Mouse (Mus musculus) ES-E14 (cell line): ENCODE measurements around the gene Cfap61. TPM values are rescaled to one million over a fixed set of nuclear protein-coding genes. Genes with fewer than 3 reads are reported as not detected.

Source experiments
- DNase-seq: peaks from one replicate; pipeline ENCODE4 v3.0.0-alpha.2; 2013; ENCODE audit warnings: low read depth, low spot score
- H3K27ac ChIP-seq: 2 replicates; pipeline ENCODE4 v1.5.1; 2012; ENCODE audit warnings: low read depth, mild to moderate bottlenecking, low read length, moderate library complexity, mixed read lengths; ENCODE audit not compliant: poor library complexity, insufficient read depth, severe bottlenecking
- H3K36me3 ChIP-seq: 2 replicates; pipeline ENCODE4 v1.6.1; 2012; ENCODE audit warnings: mild to moderate bottlenecking, low read length, moderate library complexity, mixed read lengths; ENCODE audit not compliant: control insufficient read depth, poor library complexity, insufficient read depth, severe bottlenecking
- H3K4me1 ChIP-seq, 2 experiments: fragments of 150-350 bp in 1 of 2; sonication (generic) in 1 of 2; 2 replicates each; pipeline ENCODE4 v1.6.1; 2012; ENCODE audit warnings: low read length in 2 of 2, mild to moderate bottlenecking in 1 of 2, mixed read lengths in 1 of 2; ENCODE audit not compliant: control insufficient read depth in 2 of 2, insufficient read depth in 2 of 2, poor library complexity in 1 of 2
- H3K4me3 ChIP-seq, 2 experiments: fragments of 150-350 bp in 1 of 2; sonication (generic) in 1 of 2; 2 replicates each; pipeline ENCODE4 v1.5.1; 2012; ENCODE audit warnings: low read length in 2 of 2, low read depth in 1 of 2, mild to moderate bottlenecking in 1 of 2, mixed read lengths in 1 of 2; ENCODE audit not compliant: insufficient read depth in 1 of 2, poor library complexity in 1 of 2, severe bottlenecking in 1 of 2
- H3K9ac ChIP-seq: 2 replicates; pipeline ENCODE4 v1.6.1; 2012; ENCODE audit warnings: low read depth, mild to moderate bottlenecking, low read length, mixed read lengths; ENCODE audit not compliant: poor library complexity, insufficient read depth, severe bottlenecking
- H3K9me3 ChIP-seq: fragments of 150-350 bp; sonication (generic); 2 replicates; pipeline ENCODE4 v1.6.1; 2012; ENCODE audit warnings: low read depth, mild to moderate bottlenecking, low read length; ENCODE audit not compliant: control insufficient read depth, insufficient read depth
- CHD2 ChIP-seq: IDR thresholded peaks from 2 replicates; pipeline ENCODE4 v1.6.1; 2014; ENCODE audit warnings: mild to moderate bottlenecking, low read depth, low read length, inconsistent platforms
- HCFC1 ChIP-seq: IDR thresholded peaks from 2 replicates; pipeline ENCODE4 v1.6.1; 2012; ENCODE audit warnings: low read length, inconsistent platforms, borderline replicate concordance; ENCODE audit not compliant: insufficient read depth
- MAFK ChIP-seq: IDR thresholded peaks from 2 replicates; pipeline ENCODE4 v1.6.1; 2014; ENCODE audit warnings: mild to moderate bottlenecking, low read depth, low read length, inconsistent platforms; ENCODE audit not compliant: insufficient read depth
- ZC3H11A ChIP-seq: IDR thresholded peaks from 2 replicates; pipeline ENCODE4 v1.6.1; 2012; ENCODE audit warnings: low read depth, mild to moderate bottlenecking, inconsistent platforms, low read length, borderline replicate concordance
- ZNF384 ChIP-seq: IDR thresholded peaks from 2 replicates; pipeline ENCODE4 v1.6.1; 2012; ENCODE audit warnings: low read depth, low read length, inconsistent platforms
- in situ Hi-C, 2 experiments: fragments of 600-800 bp; cut with MboI; formaldehyde crosslinking; loops; one replicate each; pipeline ENCODE4 v1.15.1; 2025; ENCODE audit warnings: low sequenced_read_pairs in 2 of 2, inconsistent platforms in 1 of 2; ENCODE audit not compliant: unreplicated experiment in 2 of 2
- total RNA-seq: library from RNA; depleted of rRNA; stranded (reverse); fragments of 300-350 nt; gene quantifications from 2 replicates; pipeline ENCODE4 v1.2.3, GENCODE M21; 2012

Cfap61 gene
- total RNA-seq, 1 experiment, result 0.45 TPM

DNA sequence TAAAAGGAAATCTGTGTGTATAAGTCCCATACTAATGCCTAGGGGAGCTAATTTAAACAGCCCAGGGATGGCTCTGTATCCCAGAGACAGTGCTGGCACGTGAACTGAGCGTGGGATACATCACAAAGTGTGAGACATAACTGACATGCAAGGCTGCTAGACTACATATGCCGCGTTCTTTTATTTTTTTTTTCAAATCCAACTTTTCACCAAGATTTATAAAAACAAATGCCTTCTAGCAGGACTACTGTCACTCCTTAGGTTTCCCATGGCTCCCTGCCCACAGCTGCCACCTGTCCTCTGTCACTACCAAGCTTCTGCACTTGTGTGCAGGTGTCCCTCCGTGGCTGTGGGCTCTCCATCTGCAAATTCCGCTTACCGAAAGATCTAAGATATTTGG is 239.6 kb downstream of the Cfap61 start:
- TF ChIP-seq CHD2, result no peak
- TF ChIP-seq MAFK, result no peak
- no peak for TF ChIP-seq ZC3H11A
- no peak for TF ChIP-seq HCFC1
- no peak for TF ChIP-seq ZNF384
- H3K4me1 ChIP-seq, result no peaks in the 10 kb centered on the region
- H3K9me3 ChIP-seq, result no peaks in the 10 kb centered on the region
- in situ Hi-C loops, result no loop called here
- no peaks in the 10 kb centered on the region for H3K36me3 ChIP-seq
- no peak for DNase-seq
- no peak overlapping the region for H3K9ac ChIP-seq
- H3K4me3 ChIP-seq, result no peak overlapping the region
- no peak overlapping the region for H3K27ac ChIP-seq

DNA sequence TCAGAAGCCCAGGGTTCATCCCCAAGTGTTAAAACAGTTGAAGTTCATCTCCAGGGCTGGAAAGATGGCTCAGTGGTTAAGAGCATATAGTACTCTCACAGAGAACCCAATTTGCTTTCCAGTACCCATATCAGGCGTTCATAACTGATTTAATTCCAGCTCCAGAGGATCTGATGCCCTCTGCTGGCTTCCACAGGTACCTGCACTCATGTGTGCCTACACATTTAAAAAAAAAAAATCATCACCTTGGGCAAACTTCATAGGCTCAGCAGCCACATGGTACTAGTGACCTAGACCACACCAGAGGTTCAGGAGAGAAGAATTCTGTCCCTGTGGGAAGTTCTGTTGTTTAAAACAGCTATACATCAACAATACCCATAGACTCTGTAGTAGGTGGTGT is 244.1 kb downstream of the Cfap61 start:
- no peaks in the 10 kb centered on the region for H3K4me1 ChIP-seq
- no peak overlapping the region for H3K4me3 ChIP-seq
- no peak for DNase-seq
- peak; percentile 93 for TF ChIP-seq ZNF384
- TF ChIP-seq CHD2, result no peak
- TF ChIP-seq HCFC1, result no peak
- TF ChIP-seq ZC3H11A, result peak; percentile 19; the same call in 1 of the 2 replicates
- no peaks in the 10 kb centered on the region for H3K9me3 ChIP-seq
- H3K9ac ChIP-seq, result no peak overlapping the region
- in situ Hi-C loops, result no loop called here
- H3K36me3 ChIP-seq, result no peaks in the 10 kb centered on the region
- no peak overlapping the region for H3K27ac ChIP-seq

DNA sequence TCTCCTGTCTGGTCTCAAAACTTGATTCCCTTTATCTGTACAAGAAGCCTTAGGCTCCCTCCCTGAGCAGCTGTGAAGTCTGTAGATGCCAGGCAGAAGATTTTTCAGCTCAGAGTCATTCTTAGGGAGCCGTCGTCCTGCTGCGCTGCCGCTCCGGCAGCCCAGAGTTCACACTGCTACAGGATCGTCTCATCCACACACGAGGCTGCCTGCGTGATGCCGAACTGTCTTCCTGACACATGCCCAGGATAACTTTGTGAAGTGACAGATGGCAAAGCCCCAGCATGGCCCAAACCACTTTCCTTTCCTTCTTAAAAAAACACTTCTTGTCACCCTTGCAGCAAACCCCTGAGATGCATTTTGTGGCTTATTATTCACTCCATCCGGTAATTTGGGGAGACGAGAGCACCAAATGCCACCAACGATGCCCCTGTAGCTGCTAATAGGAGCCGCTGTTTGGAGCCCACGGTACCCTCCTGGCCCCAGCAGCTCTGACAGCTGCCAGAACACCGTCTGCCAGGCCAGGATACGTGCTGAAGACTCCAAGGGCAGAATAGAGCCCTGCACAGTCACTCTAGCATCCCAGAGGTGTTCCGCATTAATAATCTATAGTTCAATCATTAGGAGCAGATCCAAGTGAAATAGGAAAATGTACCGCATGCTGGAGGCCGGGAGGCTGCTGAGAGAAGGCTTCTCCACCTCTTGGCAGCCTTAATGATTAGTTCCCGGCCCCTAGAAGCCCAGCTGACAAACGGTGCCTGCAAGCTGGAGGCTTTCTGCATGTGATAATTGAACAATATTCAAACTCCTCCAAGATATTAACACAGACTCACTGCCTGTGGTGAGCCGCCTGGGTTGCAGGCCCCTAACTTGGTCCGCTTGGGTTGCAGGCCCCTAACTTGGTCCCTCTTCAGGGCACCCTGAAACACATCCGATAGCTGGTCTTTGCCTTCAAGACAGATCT is 249.5 kb downstream of the Cfap61 start:
- Histone ChIP-seq H3K4me1 (no peaks in the 10 kb centered on the region), H3K36me3 (no peaks in the 10 kb centered on the region), H3K9me3 (no peaks in the 10 kb centered on the region), H3K9ac (no peak overlapping the region), H3K4me3 (no peak overlapping the region), H3K27ac (no peak overlapping the region)
- in situ Hi-C loops, result no loop called here
- no peak for DNase-seq
- TF ChIP-seq MAFK (no peak), CHD2 (no peak), HCFC1 (no peak), ZNF384 (no peak), ZC3H11A (no peak)

DNA sequence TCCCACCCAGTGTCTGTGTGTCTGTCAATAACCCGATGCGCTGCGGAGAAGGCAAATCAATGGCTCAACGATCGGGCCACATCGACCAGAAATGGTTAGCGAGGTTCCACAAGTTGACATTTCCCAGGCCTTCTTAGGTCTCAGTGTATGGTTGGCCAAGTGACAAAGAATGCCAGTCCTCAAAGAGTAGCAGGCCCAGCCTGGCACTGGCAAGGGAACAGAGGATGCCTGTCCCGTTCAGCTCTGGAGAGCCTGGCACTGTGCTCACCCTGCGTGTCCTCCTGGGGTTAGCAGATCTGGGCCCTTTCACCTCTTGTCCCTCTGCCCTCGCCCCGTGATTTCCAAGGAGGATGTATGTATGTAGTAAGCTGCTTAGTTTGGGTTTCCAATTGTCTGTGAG is 261.5 kb downstream of the Cfap61 start:
- TF ChIP-seq HCFC1 (no peak), MAFK (no peak), ZC3H11A (no peak), CHD2 (no peak), ZNF384 (no peak)
- Histone ChIP-seq H3K27ac (no peak overlapping the region), H3K4me1 (no peaks in the 10 kb centered on the region), H3K9me3 (no peaks in the 10 kb centered on the region), H3K9ac (no peak overlapping the region), H3K4me3 (no peak overlapping the region), H3K36me3 (no peaks in the 10 kb centered on the region)
- in situ Hi-C loops, result no loop called here
- no peak for DNase-seq

DNA sequence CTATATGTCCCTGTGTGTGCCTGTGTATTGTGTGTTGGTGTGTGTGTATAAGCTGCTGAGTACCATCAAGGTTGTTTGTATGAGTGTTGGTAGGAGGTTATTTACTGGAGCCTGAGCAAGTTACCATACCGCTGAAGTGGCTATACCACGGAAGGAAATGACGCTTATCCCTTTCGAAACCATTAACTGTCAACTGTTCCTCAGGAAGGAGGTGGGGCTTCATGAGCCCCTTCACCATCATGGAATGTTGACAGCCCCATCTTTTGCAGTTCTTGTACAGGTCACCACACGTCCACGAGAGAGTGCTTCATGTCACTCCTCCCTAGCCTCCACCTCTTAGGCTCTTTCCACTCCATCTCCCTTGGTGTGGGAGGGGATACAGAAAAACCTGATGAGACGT is 263.4 kb downstream of the Cfap61 start:
- H3K4me3 ChIP-seq, result no peak overlapping the region
- no peak overlapping the region for H3K27ac ChIP-seq
- TF ChIP-seq ZC3H11A (no peak), MAFK (no peak), ZNF384 (no peak), CHD2 (no peak), HCFC1 (no peak)
- no peak overlapping the region for H3K9ac ChIP-seq
- in situ Hi-C loops, result no loop called here
- no peaks in the 10 kb centered on the region for H3K36me3 ChIP-seq
- H3K9me3 ChIP-seq, result no peaks in the 10 kb centered on the region
- H3K4me1 ChIP-seq, result no peaks in the 10 kb centered on the region
- DNase-seq, result no peak
